Mouse (Mus musculus) adrenal gland, adult 2 months (tissue): ENCODE results near the gene Ucp2. TPM values are rescaled to one million over a fixed set of nuclear protein-coding genes. Genes with fewer than 3 reads are reported as not detected.

Experiments
- DNase-seq: peaks from one replicate; pipeline ENCODE4 v3.0.0; 2021
- polyA plus RNA-seq: library from polyadenylated mRNA; depleted of rRNA; stranded (reverse); fragments of >200 nt; gene quantifications from 2 replicates; pipeline ENCODE4 v1.2.3, GENCODE M21; 2012
- total RNA-seq, 2 experiments: library from RNA; stranded (reverse); gene quantifications; 2 replicates each; pipeline ENCODE4 v1.2.3; 2021

Gene Ucp2
- total and polyA plus RNA-seq, 3 experiments: 187 to 315 (median 254) TPM

GRCm38 (mm10) chr7:100502374-100502922 is 9.3 kb downstream of the Ucp2 start:
- DNase-seq: no peak

- no peak for DNase-seq
These were observed 9.9 kb downstream of the Ucp2 start for GRCm38 (mm10) chr7:100503076-100503475.

- DNase-seq: no peak
These were observed 11.8 kb downstream of the Ucp2 start for GRCm38 (mm10) chr7:100504740-100505487.

- no peak for DNase-seq
These were observed 13.4 kb downstream of the Ucp2 start for GRCm38 (mm10) chr7:100506494-100506893.

- DNase-seq: no peak
These were observed 15.5 kb downstream of the Ucp2 start for GRCm38 (mm10) chr7:100508670-100509069.

GRCm38 (mm10) chr7:100511602-100512001 is 18.5 kb downstream of the Ucp2 start:
- no peak for DNase-seq

GRCm38 (mm10) chr7:100514573-100514972 is 21.4 kb downstream of the Ucp2 start, which contains the start of gene Dnajb13:
Gene Dnajb13 (minus strand): TSS chr7:100514960.
- DNase-seq: no peak

GRCm38 (mm10) chr7:100520204-100520603 is 27.1 kb downstream of the Ucp2 start:
- DNase-seq: no peak

GRCm38 (mm10) chr7:100520663-100521285 is 27.6 kb downstream of the Ucp2 start:
- peak; percentile 81 for DNase-seq

GRCm38 (mm10) chr7:100522222-100522621 is 29.1 kb downstream of the Ucp2 start:
- DNase-seq: no peak

GRCm38 (mm10) chr7:100524669-100525068 is 31.5 kb downstream of the Ucp2 start:
- no peak for DNase-seq

- DNase-seq: no peak
These were observed 37.6 kb downstream of the Ucp2 start for GRCm38 (mm10) chr7:100530766-100531165.

- DNase-seq: no peak
These were observed 40.4 kb downstream of the Ucp2 start for GRCm38 (mm10) chr7:100533503-100533902.

- DNase-seq: no peak
These were observed 41.1 kb downstream of the Ucp2 start for GRCm38 (mm10) chr7:100534216-100534615.

GRCm38 (mm10) chr7:100535831-100536230 is 42.7 kb downstream of the Ucp2 start:
- no peak for DNase-seq

- DNase-seq: peak; percentile 89
These were observed 43.8 kb downstream of the Ucp2 start, which contains the start of gene Coa4 for GRCm38 (mm10) chr7:100536804-100537518. Gene Coa4 (plus strand): TSS chr7:100537071.

GRCm38 (mm10) chr7:100537519-100537902 is 44.4 kb downstream of the Ucp2 start:
- DNase-seq: no peak

GRCm38 (mm10) chr7:100539516-100539915 is 46.4 kb downstream of the Ucp2 start:
- DNase-seq: no peak

- DNase-seq: no peak
These were observed 51.3 kb downstream of the Ucp2 start for GRCm38 (mm10) chr7:100544437-100544836.

- DNase-seq: peak; percentile 83
These were observed 54.5 kb downstream of the Ucp2 start for GRCm38 (mm10) chr7:100547631-100548030.

- no peak for DNase-seq
These were observed 56.7 kb downstream of the Ucp2 start for GRCm38 (mm10) chr7:100549796-100550195.

- peak; percentile 15 for DNase-seq
These were observed 57.3 kb downstream of the Ucp2 start for GRCm38 (mm10) chr7:100550338-100551007.
